Mouse (Mus musculus): ENCODE results near the gene Gtf2f1. TPM values are rescaled to one million over a fixed set of nuclear protein-coding genes. Genes with fewer than 3 reads are reported as not detected.
"Not testable (repeated sequence)": the region's sequence is repeated elsewhere in the genome, so short reads cannot be mapped to it uniquely, and the experiment has no call there.

The Gtf2f1 gene
- 10 to 100 TPM; 36.0 to 36.9 TPM for total RNA-seq (2021)

DNA sequence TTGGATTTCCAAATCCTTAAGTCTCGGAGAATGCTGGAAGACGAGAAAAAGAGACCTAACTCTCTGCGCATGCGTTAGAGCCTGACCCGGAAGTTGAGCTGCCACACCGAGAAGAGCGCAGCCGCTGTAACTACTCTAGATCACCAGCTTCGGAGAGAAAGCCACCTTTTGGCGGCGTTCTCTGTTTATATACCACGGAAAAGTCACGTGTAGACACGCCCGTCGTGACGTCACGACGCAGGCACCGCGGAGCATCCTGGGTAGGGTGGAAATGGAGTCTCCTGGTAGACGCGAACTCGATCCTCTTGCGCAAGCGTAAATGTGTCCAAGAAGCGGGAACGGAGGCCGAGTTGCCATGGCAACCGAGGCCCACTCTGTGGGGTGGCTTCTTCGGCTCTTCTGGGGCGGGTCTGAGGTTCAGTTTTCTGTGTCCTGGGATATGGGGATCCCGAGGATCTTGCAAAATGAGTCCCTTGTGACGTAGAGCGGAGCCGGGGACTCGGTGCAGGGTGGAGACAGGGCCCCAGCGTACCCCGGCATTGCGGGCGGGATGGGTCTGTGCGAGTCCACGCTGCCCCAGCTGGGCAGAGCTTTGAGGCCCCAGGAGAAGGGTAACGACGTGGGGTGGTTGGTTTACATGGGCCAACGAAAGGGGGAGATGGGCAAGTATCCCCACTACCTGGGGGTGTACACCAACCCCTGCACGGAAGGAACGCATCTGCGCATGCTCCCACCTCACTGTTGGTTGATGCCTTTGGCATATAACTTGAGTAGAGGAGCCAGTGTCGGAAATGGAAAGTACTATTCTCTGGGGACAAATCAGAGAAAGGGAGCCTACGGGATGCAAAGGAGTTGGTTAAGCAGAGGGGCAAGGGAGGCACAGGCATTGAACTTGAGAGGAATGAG lies at the start of gene Gtf2f1, which contains the start of gene Gm17949:
Gene Gtf2f1, minus strand, starts transcription at position 53 of the 906 bp plus-strand sequence.
Gene Gm17949, plus strand, starts transcription at position 234 of the 906 bp plus-strand sequence.
- DNase-seq: peak; percentile 92

- DNase-seq: peak; percentile 94
Measured at GRCm38 (mm10) chr17:57060231-57060801, 49.2 kb upstream of the Gtf2f1 start.

DNA sequence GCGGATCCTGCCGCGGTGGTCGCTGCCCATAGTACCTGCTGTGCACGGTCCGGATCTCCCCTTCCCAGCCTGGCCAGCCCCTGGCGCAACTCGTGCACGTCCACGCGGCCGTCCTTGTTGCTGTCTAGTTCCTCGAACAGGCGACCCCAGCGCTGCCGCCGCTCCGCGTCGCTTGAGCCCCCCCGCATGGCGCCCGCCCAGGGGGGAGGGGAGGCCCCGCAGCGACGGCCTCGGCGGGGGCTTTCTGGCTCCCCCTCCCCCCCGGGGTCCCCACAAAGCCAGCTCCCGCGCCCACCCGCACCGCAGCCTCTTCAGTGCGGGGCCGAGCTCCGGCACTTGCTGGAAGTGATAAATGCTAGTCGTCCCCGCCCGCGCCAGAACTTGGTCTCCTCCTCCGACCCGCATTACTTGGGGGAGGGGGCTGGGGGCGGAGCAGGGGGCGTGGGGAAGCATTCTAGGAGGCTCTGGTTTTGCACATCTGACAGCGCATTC lies 48.4 kb upstream of the Gtf2f1 start, which contains the start of gene Slc25a23:
Gene Slc25a23, minus strand, starts transcription at position 378 of the 492 bp plus-strand sequence.
- peak; percentile 74 for DNase-seq

DNA sequence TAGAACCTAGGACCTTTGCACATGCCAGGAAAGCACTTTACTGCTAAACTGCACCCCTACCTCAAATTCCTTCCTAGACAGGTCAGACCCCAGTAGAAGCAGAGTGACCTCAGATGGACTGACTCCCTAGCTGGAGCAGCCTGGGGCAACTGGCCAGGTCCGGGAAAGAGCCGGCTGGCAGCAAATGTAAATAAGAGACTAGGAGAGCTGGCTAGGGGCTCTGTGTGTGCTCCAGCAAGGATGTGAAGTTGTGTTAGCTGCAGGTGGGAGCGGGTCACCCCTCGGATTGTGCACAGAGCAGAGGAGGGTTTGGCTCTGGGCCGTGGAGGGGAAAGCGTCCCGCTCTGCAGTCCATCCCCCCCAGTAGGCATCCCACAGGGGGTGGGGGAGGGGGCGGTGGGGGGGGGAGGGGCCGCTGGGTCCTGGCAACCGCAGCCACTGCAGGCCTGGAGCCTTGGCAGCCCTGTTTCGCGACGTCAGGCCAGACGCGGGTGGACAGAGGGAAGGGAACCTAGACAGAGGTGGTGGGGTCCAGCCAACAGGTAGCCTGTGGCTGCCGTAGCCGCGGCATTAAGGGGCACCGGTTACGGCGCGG lies 47.9 kb upstream of the Gtf2f1 start, which contains the start of gene Crb3:
Gene Crb3, plus strand, starts transcription at position 215 of the 595 bp plus-strand sequence.
- DNase-seq: peak; percentile 71

DNA sequence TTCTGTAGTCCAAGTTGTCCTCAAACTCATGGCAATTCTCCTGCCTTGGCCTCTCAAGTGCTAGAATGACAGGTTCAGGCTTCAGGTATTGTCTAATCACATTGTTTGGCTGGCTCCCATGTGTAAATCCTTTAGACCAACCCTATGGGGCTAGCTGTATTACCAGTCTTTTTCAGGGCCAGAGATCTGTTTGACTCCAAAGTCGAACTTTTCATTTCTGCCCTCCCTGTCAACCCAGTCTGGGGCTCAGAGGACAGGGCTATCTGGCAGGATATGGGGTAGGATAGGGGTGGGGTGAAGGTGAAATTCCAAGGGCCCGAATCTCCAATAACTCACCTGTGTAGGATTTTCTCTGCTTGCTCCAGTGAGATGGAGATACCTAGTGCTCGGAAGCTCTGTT lies 45.2 kb upstream of the Gtf2f1 start:
- no peak for DNase-seq

DNA sequence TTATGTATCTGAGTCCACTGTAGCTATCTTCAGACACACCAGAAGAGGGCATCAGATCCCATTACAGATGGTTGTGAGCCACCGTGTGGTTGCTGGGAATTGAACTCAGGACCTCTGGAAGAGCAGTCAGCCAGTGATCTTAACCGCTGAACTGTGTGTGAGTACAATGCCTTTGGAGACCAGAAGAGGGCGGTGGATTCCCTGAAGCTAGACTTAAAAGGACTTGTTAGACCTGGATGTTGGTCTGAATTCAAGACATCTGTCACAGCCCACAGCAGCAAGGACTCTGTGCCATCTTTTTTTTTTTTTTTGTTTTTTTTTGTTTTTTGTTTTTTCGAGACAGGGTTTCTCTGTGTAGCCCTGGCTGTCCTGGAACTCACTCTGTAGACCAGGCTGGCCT lies 40.6 kb upstream of the Gtf2f1 start:
- not testable (repeated sequence) for DNase-seq

DNA sequence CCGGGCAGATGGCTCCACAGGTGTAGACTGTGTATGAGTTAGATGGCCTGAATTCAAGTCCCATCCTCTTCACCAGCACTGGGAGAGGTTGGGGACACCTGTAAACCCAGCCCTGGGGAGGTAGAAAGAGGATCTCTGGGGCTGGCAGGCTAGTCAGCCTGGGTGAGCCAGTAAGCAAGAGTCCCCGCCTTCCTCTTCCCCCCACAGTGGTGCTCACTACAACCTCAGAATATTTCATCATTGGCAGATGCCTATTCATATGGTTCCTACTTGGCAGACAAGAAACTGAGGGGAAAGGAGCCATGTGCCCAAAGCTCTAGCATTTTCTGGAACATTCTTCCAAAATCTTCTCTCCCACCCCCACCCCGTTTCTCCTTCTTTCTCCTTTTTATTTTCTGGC lies 37.7 kb upstream of the Gtf2f1 start:
- no peak for DNase-seq

DNA sequence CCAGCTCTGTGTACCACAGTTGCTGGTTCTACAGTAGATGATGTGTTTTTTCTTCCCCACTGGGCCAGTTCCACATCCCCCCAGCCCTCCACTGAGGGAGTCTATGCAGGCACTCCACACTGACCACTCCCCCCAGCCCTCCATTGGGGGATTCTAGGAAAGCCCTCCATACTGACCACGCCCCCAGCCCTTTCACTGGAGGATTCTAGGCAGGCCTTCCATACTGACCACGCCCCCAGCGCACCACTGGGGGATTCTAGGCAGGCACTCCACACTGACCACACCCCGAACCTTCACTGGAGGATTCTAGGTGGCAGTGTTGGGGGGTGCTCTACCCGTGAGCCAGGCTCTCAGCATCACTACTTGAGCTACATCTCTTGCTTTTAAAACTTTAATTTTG lies 36.3 kb upstream of the Gtf2f1 start:
- DNase-seq: no peak

GRCm38 (mm10) chr17:57041554-57041953 lies 30.5 kb upstream of the Gtf2f1 start, which contains the start of gene Slc25a41:
TSS of gene Slc25a41 (minus strand) at chr17:57041654.
- no peak for DNase-seq

DNA sequence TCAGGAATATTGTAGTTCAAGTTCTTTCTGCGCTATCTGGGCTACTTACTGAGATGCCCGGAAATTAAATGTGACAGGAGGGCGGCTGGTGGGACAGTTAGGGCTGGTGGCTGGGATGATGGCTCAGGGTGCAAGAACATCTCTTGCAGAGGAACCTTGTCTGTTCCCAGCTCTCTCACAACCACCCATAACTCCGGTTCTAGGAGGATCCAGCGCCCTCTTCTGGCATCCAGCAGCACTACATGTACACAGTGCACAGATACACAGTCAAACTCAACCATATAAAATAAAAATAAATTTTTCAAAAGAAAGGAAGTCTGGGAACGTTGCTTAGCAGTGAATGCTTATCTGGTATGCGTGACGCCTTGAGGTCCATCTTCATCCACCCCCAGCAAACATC lies 27.9 kb upstream of the Gtf2f1 start:
- DNase-seq: no peak

GRCm38 (mm10) chr17:57032854-57033253 lies 21.8 kb upstream of the Gtf2f1 start:
- no peak for DNase-seq

DNA sequence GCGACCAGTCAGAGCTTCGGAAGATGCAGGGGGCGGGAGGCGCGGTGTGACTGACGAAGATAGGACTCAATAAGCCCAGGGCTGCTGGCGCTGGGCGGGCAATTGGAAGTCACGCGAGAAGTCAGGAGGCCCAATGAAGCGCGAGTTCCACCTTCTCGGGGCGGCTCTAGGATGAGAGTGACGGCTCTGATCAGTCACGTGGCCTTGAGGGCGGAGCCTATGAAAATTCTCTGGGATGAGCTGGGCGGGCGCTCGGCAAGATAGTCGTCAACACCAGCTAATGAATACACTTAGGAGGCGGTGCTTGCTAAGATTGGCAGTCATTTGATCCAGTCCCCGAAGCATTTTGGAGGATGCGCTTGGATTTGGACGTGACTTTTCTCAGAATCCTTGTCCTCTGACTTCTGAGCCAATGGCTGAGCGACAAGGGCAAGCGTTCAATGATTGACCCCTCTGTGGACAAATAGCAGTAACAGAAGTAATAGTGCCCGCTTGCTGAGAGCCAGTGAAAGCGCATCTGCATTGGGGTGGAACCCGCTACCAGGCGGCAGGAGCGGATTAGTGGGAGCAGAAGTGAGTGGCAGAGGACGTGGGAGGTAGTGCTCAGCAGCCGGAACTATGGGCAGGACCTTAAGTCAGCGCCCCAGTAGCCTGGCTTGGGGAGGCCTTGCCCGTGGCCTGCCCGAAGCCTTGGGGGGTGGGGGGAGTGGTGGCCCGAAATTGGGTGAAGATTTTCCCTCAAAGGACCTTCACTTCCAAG lies 20.8 kb upstream of the Gtf2f1 start:
- peak; percentile 99 for DNase-seq

DNA sequence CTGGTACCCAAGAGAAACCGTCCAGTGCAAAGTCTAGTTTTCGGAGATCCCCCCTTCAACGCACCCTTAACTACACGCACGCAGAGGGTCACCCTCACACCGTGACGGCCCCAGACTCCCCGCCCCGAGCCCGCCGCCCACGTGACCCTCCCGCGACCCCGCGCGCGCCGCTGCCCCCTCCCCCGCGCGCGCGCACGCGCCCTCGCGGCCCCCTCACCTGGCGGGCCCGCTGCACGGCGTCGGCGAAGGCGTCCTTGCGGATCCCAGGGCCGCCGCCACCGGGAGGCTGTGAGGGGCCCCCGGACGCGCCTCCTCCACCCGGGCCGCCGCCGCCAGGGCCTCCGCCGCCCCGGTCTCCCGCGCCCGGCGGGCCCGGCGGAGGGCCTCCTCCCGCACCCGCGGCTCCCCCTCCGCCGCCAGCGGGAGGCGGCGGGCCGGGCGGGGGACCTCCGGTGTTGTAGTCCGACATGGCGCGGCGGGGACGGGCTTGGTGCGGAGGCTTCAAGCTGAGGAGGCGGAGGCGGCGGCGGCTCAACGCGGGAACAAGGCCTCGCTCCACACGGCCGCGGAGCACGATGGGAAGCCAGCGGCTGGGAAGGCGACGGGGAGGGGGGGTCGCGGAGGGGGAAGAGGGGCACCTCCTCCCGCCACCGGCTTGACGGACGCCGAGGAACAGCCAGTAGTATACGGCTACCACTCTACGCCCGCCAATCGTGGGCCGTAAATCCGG lies 20.0 kb upstream of the Gtf2f1 start, which contains the start of gene Khsrp:
Gene Khsrp, minus strand, starts transcription at position 592 of the 730 bp plus-strand sequence.
- peak; percentile 71 for DNase-seq

DNA sequence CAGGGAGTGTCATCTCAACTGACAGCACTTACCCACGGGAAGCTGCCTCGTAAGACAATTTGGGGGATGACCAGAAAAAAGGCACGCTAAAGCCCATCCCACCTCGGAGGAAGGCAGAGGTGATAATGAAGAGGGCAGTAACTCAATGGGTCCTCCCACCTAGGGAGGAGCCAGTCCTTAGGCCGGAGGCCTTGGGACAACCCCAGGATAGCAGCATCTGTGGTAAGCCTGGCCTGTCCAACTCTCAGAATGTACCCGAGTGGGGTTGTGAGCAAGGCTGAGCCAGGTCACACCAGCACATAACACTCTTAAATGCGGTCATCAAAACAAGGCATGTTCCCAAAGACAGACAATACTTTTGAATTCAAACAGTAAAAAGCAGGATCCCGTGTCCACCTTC lies 18.6 kb upstream of the Gtf2f1 start:
- no peak for DNase-seq

GRCm38 (mm10) chr17:57027471-57027870 lies 16.4 kb upstream of the Gtf2f1 start:
- no peak for DNase-seq

DNA sequence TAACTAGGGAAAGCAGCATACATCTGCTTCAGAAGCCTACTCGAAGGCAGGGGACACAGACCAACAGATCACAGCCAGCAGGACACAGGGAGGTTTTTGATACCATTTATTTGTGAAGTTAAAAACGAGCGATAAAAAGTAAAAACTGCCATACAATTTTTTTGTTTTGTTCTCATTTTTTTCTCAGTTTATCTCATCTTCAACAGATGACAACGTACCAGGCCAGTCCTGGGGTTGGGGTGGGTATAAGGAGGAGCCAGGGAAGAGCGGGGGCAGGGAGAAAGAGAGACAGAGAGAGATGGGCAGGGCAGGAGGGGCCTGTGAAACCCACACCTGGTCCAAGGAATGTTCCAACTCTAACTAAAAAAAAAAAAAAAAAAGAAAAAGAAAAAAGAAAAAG lies 9.9 kb upstream of the Gtf2f1 start:
- no peak for DNase-seq

- DNase-seq: no peak
Measured at GRCm38 (mm10) chr17:57019693-57020092, 8.6 kb upstream of the Gtf2f1 start.

DNA sequence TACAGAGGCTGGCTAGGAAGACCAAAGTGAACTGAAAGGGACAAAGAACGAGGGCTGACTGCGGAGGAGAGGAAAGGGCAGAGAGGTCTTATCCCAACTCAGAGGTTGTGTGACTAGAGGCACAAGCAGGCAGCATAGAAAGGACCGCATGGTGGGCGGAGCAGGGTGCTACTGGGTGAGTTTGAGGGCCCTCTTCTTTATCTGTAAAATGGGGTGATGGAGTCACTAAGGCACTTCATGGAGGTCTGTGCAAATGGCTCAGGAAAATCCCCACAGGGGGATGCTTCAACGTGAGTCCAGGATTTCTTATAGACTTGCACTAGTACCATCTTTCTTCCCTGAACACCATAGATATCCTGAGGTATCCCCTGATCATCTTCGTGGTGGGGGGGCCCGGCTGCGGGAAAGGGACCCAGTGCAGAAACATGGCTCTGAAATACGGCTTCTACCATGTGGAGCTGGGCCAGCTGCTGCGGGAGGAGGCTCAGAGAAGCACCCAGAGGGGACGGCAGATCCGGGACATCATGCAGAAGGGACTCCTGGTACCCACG lies 1.2 kb upstream of the Gtf2f1 start:
- DNase-seq: no peak

DNA sequence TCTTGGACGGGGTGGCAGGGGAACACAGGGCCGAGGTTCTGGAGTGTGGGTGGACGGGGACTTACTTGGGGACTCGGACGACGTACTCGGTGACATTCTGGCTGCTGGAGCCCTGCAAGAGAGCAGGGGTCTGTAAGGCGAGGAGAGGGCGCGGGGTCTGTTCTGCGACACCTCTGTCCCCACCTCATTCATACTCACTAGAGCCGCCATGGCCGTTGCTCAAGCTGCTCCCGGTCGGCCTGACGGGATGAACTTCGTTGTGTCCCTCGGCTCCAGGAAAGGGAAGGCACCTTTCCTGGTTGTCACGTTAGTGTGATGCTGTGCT lies 215 bp downstream of the Gtf2f1 start:
- no peak for DNase-seq

- peak; percentile 38 for DNase-seq
Measured at GRCm38 (mm10) chr17:57007137-57007905, 3.8 kb downstream of the Gtf2f1 start.

Data from heart, postnatal 4 days (tissue).